Mouse (Mus musculus) urinary bladder, adult 18-20 months (tissue): ENCODE measurements at regions not wholly inside any gene's neighbourhood (a gene's known extent, or its start where the extent isn't known, plus 50 kb on each side); places are given as distances from the start of the nearest gene placed in this dataset.

ENCODE experiments used
- DNase-seq, 2 experiments: peaks; one replicate each; pipeline ENCODE4 v3.0.0; 2022; ENCODE audit warnings: low spot score in 2 of 2, mixed read lengths in 2 of 2

- DNase-seq = no peak
Observed at GRCm38 (mm10) chr15:67395114-67395513, 894.4 kb upstream of the Lrrc6 start.

- no peak for DNase-seq
Observed at GRCm38 (mm10) chr15:67391918-67392317, 891.2 kb upstream of the Lrrc6 start.

- no peak for DNase-seq
Observed at GRCm38 (mm10) chr15:67388514-67388913, 887.8 kb upstream of the Lrrc6 start.

GRCm38 (mm10) chr15:67386896-67387295 is 886.2 kb upstream of the Lrrc6 start:
- DNase-seq = no peak

GRCm38 (mm10) chr15:67373599-67373998 is 872.9 kb upstream of the Lrrc6 start:
- no peak for DNase-seq

GRCm38 (mm10) chr15:67373030-67373429 is 872.3 kb upstream of the Lrrc6 start:
- DNase-seq = no peak

- DNase-seq = no peak
Observed at GRCm38 (mm10) chr15:67364099-67364756, 863.5 kb upstream of the Lrrc6 start.

GRCm38 (mm10) chr15:67361012-67361571 is 860.4 kb upstream of the Lrrc6 start:
- DNase-seq = no peak

GRCm38 (mm10) chr15:67357867-67358266 is 857.2 kb upstream of the Lrrc6 start:
- no peak for DNase-seq

- DNase-seq = no peak
Observed at GRCm38 (mm10) chr15:67355334-67355733, 854.6 kb upstream of the Lrrc6 start.

GRCm38 (mm10) chr15:67354598-67355159 is 854.0 kb upstream of the Lrrc6 start:
- DNase-seq = no peak

- DNase-seq = no peak
Observed at GRCm38 (mm10) chr15:67349501-67349900, 848.8 kb upstream of the Lrrc6 start.

GRCm38 (mm10) chr15:67345179-67346148 is 844.8 kb upstream of the Lrrc6 start:
- DNase-seq = no peak

GRCm38 (mm10) chr15:67342050-67342449 is 841.3 kb upstream of the Lrrc6 start:
- DNase-seq = no peak

GRCm38 (mm10) chr15:67337040-67337395 is 836.3 kb upstream of the Lrrc6 start:
- DNase-seq = no peak

- DNase-seq = no peak
Observed at GRCm38 (mm10) chr15:67336294-67337039, 835.8 kb upstream of the Lrrc6 start.

- DNase-seq = no peak
Observed at GRCm38 (mm10) chr15:67332521-67332920, 831.8 kb upstream of the Lrrc6 start.

- no peak for DNase-seq
Observed at GRCm38 (mm10) chr15:67320292-67320691, 819.6 kb upstream of the Lrrc6 start.

GRCm38 (mm10) chr15:67315202-67315601 is 814.5 kb upstream of the Lrrc6 start:
- no peak for DNase-seq

- DNase-seq = no peak
Observed at GRCm38 (mm10) chr15:67313648-67314047, 812.9 kb upstream of the Lrrc6 start.

- DNase-seq = no peak
Observed at GRCm38 (mm10) chr15:67305681-67306080, 805.0 kb upstream of the Lrrc6 start.

GRCm38 (mm10) chr15:67303804-67304203 is 803.1 kb upstream of the Lrrc6 start:
- DNase-seq = no peak
